Mouse (Mus musculus): ENCODE data around the gene Rnf145.
A peak's percentile ranks its signal among the peaks of the same experiment; 100 is the strongest.

Rnf145 gene

GRCm38 (mm10) chr11:44518281-44519095, at the start of gene Rnf145:
Gene Rnf145 (plus strand): TSS chr11:44518964.
- peak; percentile 74 for DNase-seq (ENCODE audit: low read depth, low spot score)

GRCm38 (mm10) chr11:44469646-44470431, 48.9 kb upstream of the Rnf145 start:
- no peak for DNase-seq (ENCODE audit: low read depth, low spot score)

- peak; percentile 96 for DNase-seq (ENCODE audit: low read depth, low spot score)
Observed at GRCm38 (mm10) chr11:44470432-44471336, 48.1 kb upstream of the Rnf145 start, which contains the start of gene Ublcp1. Gene Ublcp1 (minus strand): TSS chr11:44470498.

GRCm38 (mm10) chr11:44471337-44471995, 47.3 kb upstream of the Rnf145 start:
- no peak for DNase-seq (ENCODE audit: low read depth, low spot score)

GRCm38 (mm10) chr11:44475467-44475866, 43.3 kb upstream of the Rnf145 start:
- no peak for DNase-seq (ENCODE audit: low read depth, low spot score)

- DNase-seq (ENCODE audit: low read depth, low spot score) = no peak
Observed at GRCm38 (mm10) chr11:44476445-44476844, 42.3 kb upstream of the Rnf145 start.

GRCm38 (mm10) chr11:44478382-44478781, 40.4 kb upstream of the Rnf145 start:
- no peak for DNase-seq (ENCODE audit: low read depth, low spot score)

GRCm38 (mm10) chr11:44480246-44480645, 38.5 kb upstream of the Rnf145 start:
- DNase-seq (ENCODE audit: low read depth, low spot score) = no peak

GRCm38 (mm10) chr11:44485089-44485736, 33.6 kb upstream of the Rnf145 start:
- no peak for DNase-seq (ENCODE audit: low read depth, low spot score)

- DNase-seq (ENCODE audit: low read depth, low spot score) = peak; percentile 13
Observed at GRCm38 (mm10) chr11:44489117-44489516, 29.6 kb upstream of the Rnf145 start.

GRCm38 (mm10) chr11:44494643-44495323, 24.0 kb upstream of the Rnf145 start:
- DNase-seq (ENCODE audit: low read depth, low spot score) = no peak

- no peak for DNase-seq (ENCODE audit: low read depth, low spot score)
Observed at GRCm38 (mm10) chr11:44496217-44496616, 22.5 kb upstream of the Rnf145 start.

- no peak for DNase-seq (ENCODE audit: low read depth, low spot score)
Observed at GRCm38 (mm10) chr11:44498412-44499272, 20.1 kb upstream of the Rnf145 start.

GRCm38 (mm10) chr11:44500966-44501365, 17.8 kb upstream of the Rnf145 start:
- DNase-seq (ENCODE audit: low read depth, low spot score) = no peak

- no peak for DNase-seq (ENCODE audit: low read depth, low spot score)
Observed at GRCm38 (mm10) chr11:44501477-44501876, 17.3 kb upstream of the Rnf145 start.

GRCm38 (mm10) chr11:44502931-44503330, 15.8 kb upstream of the Rnf145 start:
- DNase-seq (ENCODE audit: low read depth, low spot score) = no peak

- no peak for DNase-seq (ENCODE audit: low read depth, low spot score)
Observed at GRCm38 (mm10) chr11:44504146-44504545, 14.6 kb upstream of the Rnf145 start.

GRCm38 (mm10) chr11:44504761-44505160, 14.0 kb upstream of the Rnf145 start:
- DNase-seq (ENCODE audit: low read depth, low spot score) = no peak

- no peak for DNase-seq (ENCODE audit: low read depth, low spot score)
Observed at GRCm38 (mm10) chr11:44508876-44509275, 9.9 kb upstream of the Rnf145 start.

All from R1 (cell line).